Mouse (Mus musculus) limb, embryonic 10.5 days (tissue): ENCODE measurements around the gene Suclg1. TPM values are rescaled to one million over a fixed set of nuclear protein-coding genes. Genes with fewer than 3 reads are reported as not detected.
A peak's percentile ranks its signal among the peaks of the same experiment; 100 is the strongest.

ENCODE experiments used
- DNase-seq: peaks from one replicate; pipeline ENCODE4 v3.0.0-alpha.2; 2017; ENCODE audit warnings: low spot score
- H3K27ac ChIP-seq: fragments of 300-500 bp; sonication (generic); 2 replicates; pipeline ENCODE4 v1.5.1; 2016; ENCODE audit warnings: mild to moderate bottlenecking
- H3K27me3 ChIP-seq: fragments of 300-500 bp; sonication (generic); 2 replicates; pipeline ENCODE4 v1.6.1; 2016; ENCODE audit warnings: low read depth, mild to moderate bottlenecking; ENCODE audit not compliant: poor library complexity, severe bottlenecking
- H3K36me3 ChIP-seq: fragments of 300-500 bp; sonication (generic); 2 replicates; pipeline ENCODE4 v1.6.1; 2016; ENCODE audit warnings: mild to moderate bottlenecking, moderate library complexity
- H3K4me1 ChIP-seq: fragments of 300-500 bp; sonication (generic); 2 replicates; pipeline ENCODE4 v1.6.1; 2016
- H3K4me3 ChIP-seq: fragments of 300-500 bp; sonication (generic); 2 replicates; pipeline ENCODE4 v1.5.1; 2016; ENCODE audit warnings: mild to moderate bottlenecking, moderate library complexity
- H3K9me3 ChIP-seq: fragments of 300-500 bp; sonication (generic); replicated peaks from 2 replicates; pipeline ENCODE4 v1.6.1; 2016; ENCODE audit warnings: mild to moderate bottlenecking
- WGBS: fragments of 180-500 bp; shearing (Covaris S2); methylation state at CpG from one replicate; pipeline ENCODE4 v1.1.7; 2016; 5-methylcytosine and 5-hydroxymethylcytosine counted together
- polyA plus RNA-seq: library from polyadenylated mRNA; unstranded; fragments of >200 nt; fragmentation: Nextera tagmentation; extraction: Ambion mirVana; gene quantifications from 2 replicates; pipeline ENCODE4 v1.2.1, GENCODE M21; 2016

The Suclg1 gene
- polyA plus RNA-seq = 164 and 188 TPM in 2 replicates

GRCm38 (mm10) chr6:73248237-73249048 is at the start of gene Suclg1:
Gene Suclg1 (plus strand): TSS chr6:73248382.
- no peaks in the 10 kb centered on the region for H3K27me3 ChIP-seq
- WGBS = under 1% methylated on average over 58 of the region's 58 CpGs
- peak; percentile 88 for DNase-seq
- peak within 1 kb of the TSS; percentile 97 for H3K4me3 ChIP-seq
- H3K27ac ChIP-seq = peak within 1 kb of the TSS; percentile 94
- H3K9me3 ChIP-seq = no peaks in the 10 kb centered on the region
- H3K4me1 ChIP-seq = peaks cover 12% of the 10 kb centered on the region
- H3K36me3 ChIP-seq = peaks cover 4% of the 10 kb centered on the region; the same call in 1 of the 2 replicates

GRCm38 (mm10) chr6:73203724-73204123 is 44.5 kb upstream of the Suclg1 start:
- DNase-seq = no peak

GRCm38 (mm10) chr6:73204937-73205336 is 43.2 kb upstream of the Suclg1 start:
- H3K36me3 ChIP-seq = no peaks in the 10 kb centered on the region
- no peak for DNase-seq
- WGBS = 81% methylated on average over 4 of the region's 4 CpGs
- no peaks in the 10 kb centered on the region for H3K4me1 ChIP-seq
- H3K9me3 ChIP-seq = no peaks in the 10 kb centered on the region
- no peak overlapping the region for H3K27ac ChIP-seq
- H3K4me3 ChIP-seq = no peak overlapping the region
- no peaks in the 10 kb centered on the region for H3K27me3 ChIP-seq

More at GRCm38 (mm10) chr6:73203724-73204123, 44.5 kb upstream of the Suclg1 start:
- H3K4me3 ChIP-seq = no peak overlapping the region
- no peaks in the 10 kb centered on the region for H3K9me3 ChIP-seq
- H3K4me1 ChIP-seq = no peaks in the 10 kb centered on the region
- H3K27ac ChIP-seq = no peak overlapping the region
- 85% methylated on average over 2 of the region's 2 CpGs for WGBS
- H3K27me3 ChIP-seq = no peaks in the 10 kb centered on the region
- no peaks in the 10 kb centered on the region for H3K36me3 ChIP-seq

DNA sequence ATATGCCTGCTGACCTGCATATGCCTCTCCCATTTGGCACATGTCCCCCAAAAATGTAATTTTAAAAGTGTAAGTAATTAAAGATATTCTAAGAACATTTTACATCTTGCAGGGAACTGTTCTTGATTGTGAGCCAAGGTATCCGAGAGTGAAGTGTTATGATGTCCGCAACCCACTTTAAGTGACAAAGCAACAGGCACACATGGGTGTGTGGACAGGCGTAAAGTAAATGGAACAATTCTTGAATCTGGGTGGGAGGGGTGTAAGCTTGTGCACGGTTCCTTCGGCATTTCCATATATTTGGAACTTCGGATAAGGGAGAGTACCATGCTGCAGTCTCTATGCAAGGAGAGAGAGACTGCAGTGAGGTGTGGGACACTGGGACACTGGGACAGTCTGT is 38.6 kb upstream of the Suclg1 start:
- no peaks in the 10 kb centered on the region for H3K27me3 ChIP-seq
- H3K27ac ChIP-seq = no peak overlapping the region
- DNase-seq = no peak
- no peaks in the 10 kb centered on the region for H3K9me3 ChIP-seq
- H3K36me3 ChIP-seq = no peaks in the 10 kb centered on the region
- no peaks in the 10 kb centered on the region for H3K4me1 ChIP-seq
- no peak overlapping the region for H3K4me3 ChIP-seq
- 88% methylated on average over 6 of the region's 6 CpGs for WGBS

DNA sequence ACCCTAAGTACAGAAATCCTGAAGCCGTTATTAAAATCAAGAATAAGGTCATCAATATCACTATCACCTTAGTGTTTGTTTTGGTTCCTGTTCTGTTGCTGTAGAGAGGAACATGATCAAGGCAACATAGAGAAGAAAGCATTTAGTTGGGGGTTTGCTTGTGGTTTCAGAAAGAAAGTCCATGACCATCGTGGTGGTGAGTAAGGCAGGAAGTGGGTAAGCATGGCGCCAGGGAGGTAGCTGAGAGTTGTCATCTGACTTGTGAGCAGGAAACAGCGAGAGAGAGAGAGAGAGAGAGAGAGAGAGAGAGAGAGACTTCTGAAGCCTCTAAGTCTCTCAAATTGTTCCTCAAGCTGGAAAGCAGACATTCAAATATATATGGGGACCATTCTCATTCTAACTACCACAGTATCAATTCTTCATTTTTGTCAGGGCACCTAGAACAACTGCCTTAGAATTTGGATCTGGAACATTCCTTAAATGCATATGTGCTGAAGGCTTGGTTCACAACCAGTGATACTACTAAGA is 37.7 kb upstream of the Suclg1 start:
- Histone ChIP-seq H3K27ac (no peak overlapping the region), H3K36me3 (no peaks in the 10 kb centered on the region), H3K4me1 (no peaks in the 10 kb centered on the region), H3K4me3 (no peak overlapping the region), H3K27me3 (no peaks in the 10 kb centered on the region), H3K9me3 (no peaks in the 10 kb centered on the region)
- 93% methylated on average over 4 of the region's 4 CpGs for WGBS
- no peak for DNase-seq

- Histone ChIP-seq H3K4me3 (no peak overlapping the region), H3K27me3 (no peaks in the 10 kb centered on the region), H3K36me3 (no peaks in the 10 kb centered on the region), H3K27ac (no peak overlapping the region), H3K4me1 (no peaks in the 10 kb centered on the region), H3K9me3 (no peaks in the 10 kb centered on the region)
- WGBS = 91% methylated on average over 3 of the region's 3 CpGs
- no peak for DNase-seq
Observed at GRCm38 (mm10) chr6:73211036-73211435, 37.1 kb upstream of the Suclg1 start.

GRCm38 (mm10) chr6:73211602-73212001 is 36.6 kb upstream of the Suclg1 start:
- no peaks in the 10 kb centered on the region for H3K4me1 ChIP-seq
- H3K27ac ChIP-seq = no peak overlapping the region
- H3K36me3 ChIP-seq = no peaks in the 10 kb centered on the region
- no peaks in the 10 kb centered on the region for H3K9me3 ChIP-seq
- H3K27me3 ChIP-seq = no peaks in the 10 kb centered on the region
- no peak overlapping the region for H3K4me3 ChIP-seq
- no peak for DNase-seq

DNA sequence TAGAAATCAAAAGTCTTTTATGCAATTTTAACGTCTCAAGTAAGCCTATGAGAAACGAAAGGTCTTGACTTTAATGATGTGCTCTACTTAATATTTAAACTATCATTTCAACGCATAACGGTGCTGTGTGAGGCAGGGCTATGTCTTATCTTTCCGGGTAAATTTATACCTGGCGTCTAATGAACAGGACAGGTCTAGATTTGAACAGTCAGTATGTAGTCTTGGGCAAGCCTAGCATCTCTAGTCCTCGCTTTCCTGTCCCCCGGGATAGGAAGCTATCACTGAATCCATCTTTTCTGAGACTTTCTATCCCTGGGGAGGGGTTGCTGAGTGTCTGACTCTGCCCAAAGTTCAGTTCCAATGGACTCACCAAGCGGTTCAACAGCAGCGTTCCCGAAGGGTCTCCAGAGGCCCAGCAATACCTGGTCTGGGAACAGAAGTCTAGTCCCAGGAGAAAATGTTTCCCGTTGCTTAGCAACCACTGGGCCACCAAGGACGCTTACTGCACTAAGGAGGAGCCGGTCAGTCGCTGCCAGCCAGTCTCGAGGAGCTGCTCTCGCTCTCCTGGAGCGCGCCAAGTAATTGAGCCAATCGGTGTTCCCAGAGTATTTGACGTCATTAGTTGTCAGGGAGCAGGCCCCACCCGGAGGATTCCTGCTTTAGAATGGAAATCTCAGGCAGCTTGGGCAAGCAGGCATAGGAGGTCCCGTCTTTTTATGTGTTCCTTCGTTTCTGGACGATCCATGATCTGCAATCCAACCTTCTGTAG is 26.8 kb upstream of the Suclg1 start, which contains the start of gene Dnah6:
Gene Dnah6 (minus strand): TSS at position 463 of the 769 bp plus-strand sequence.
- Histone ChIP-seq H3K27ac (peak within 1 kb of the TSS; percentile 44), H3K27me3 (no peaks in the 10 kb centered on the region), H3K4me3 (peak within 1 kb of the TSS; percentile 46), H3K9me3 (no peaks in the 10 kb centered on the region), H3K36me3 (no peaks in the 10 kb centered on the region), H3K4me1 (peaks cover 20% of the 10 kb centered on the region)
- peak; percentile 84 for DNase-seq
- WGBS = 40% methylated on average over 25 of the region's 25 CpGs

GRCm38 (mm10) chr6:73221958-73222735 is 26.0 kb upstream of the Suclg1 start:
- 29% methylated on average over 23 of the region's 23 CpGs for WGBS
- Histone ChIP-seq H3K9me3 (no peaks in the 10 kb centered on the region), H3K4me3 (peak overlapping the region; percentile 46), H3K36me3 (no peaks in the 10 kb centered on the region), H3K27me3 (no peaks in the 10 kb centered on the region), H3K27ac (peak overlapping the region; percentile 44), H3K4me1 (peaks cover 20% of the 10 kb centered on the region)
- DNase-seq = no peak

DNA sequence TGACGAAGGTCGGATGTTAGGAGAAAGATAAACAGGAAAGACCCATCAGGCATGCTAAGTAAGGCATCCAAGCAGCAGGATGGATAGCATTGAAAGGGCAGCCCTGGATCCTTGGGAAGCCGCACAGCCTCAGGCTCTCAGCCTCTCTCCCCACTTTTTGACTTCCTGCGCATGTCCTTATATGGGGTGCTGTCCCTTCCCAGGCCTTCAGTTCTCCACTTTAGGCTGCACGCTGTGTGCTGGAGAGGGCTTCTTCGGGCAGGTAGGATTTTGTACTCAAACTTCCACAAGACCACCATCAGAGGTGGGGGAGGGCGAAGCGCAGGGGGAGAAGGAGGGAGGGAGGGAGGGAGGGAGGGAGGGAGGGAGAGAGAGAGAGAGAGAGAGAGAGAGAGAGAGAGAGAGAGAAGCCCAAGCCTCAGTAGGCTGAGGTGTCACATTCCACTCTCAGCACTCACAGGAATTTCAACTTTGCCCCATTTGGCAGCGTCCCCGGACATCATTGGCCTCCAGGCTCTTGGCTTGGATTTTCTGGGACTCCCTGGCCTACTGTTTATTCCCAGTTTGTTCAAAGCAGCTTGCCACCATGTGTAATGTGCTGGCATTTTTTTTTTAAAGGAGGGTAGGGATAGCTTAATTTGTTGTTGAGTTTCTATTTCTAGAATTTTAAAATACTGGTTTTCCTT is 25.2 kb upstream of the Suclg1 start:
- H3K9me3 ChIP-seq = no peaks in the 10 kb centered on the region
- WGBS = 7% methylated on average over 10 of the region's 10 CpGs
- peak overlapping the region; percentile 69 for H3K27ac ChIP-seq
- no peaks in the 10 kb centered on the region for H3K36me3 ChIP-seq
- no peaks in the 10 kb centered on the region for H3K27me3 ChIP-seq
- H3K4me3 ChIP-seq = peak overlapping the region; percentile 27
- peak; percentile 57 for DNase-seq
- peaks cover 20% of the 10 kb centered on the region for H3K4me1 ChIP-seq

DNA sequence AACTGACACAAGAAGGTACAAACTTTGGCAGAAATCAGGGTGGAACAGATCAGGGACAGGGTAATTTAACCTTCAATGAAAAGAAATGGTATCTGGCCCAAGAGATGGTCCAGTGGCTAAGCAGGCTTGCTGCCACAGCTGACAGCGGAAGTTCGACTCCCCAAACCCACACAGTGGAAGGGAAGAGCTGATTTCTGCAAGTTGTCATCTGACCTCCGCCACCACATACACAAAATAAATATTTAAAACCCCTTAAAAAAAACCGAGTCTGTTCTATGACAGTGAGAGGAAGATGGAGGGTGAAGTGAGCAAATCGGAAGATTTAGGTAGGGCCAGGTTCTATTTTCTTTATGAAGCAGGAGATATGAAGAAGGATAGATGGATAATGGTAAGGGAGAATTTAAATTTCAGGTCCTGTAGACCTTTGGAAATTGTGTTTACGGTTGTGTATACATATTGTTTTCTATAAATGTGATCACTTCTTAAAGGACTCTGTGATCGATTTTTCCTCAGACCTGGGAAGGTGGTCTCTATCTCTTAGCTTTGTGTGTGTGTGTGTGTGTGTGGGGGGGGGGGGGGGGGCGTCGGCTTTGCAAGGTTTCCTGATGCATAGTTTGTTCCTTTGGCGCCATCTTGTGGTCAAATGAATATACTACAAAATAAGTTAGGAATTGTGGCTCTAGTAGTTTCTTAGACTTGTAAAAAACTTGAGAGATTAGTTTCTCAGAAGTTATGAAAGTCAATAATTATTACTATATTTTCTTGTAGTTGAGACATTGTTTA is 20.6 kb upstream of the Suclg1 start:
- H3K36me3 ChIP-seq = no peaks in the 10 kb centered on the region
- H3K9me3 ChIP-seq = no peaks in the 10 kb centered on the region
- H3K27ac ChIP-seq = no peak overlapping the region
- peak; percentile 43 for DNase-seq
- no peak overlapping the region for H3K4me3 ChIP-seq
- H3K27me3 ChIP-seq = no peaks in the 10 kb centered on the region
- H3K4me1 ChIP-seq = peaks cover 20% of the 10 kb centered on the region
- WGBS = 47% methylated on average over 10 of the region's 10 CpGs
